Mouse (Mus musculus) ES-Bruce4 (cell line): ENCODE measurements around the gene Btbd17. TPM values are rescaled to one million over a fixed set of nuclear protein-coding genes. Genes with fewer than 3 reads are reported as not detected.

ENCODE experiments used
- H3K27ac ChIP-seq: 2 replicates; pipeline ENCODE4 v1.5.1; 2012; ENCODE audit warnings: low read length, inconsistent platforms; ENCODE audit not compliant: insufficient read depth
- H3K27me3 ChIP-seq: 2 replicates; pipeline ENCODE4 v1.6.1; 2012; ENCODE audit warnings: mild to moderate bottlenecking, low read length, inconsistent platforms; ENCODE audit not compliant: control insufficient read depth, poor library complexity, insufficient read depth, severe bottlenecking
- H3K36me3 ChIP-seq: 2 replicates; pipeline ENCODE4 v1.6.1; 2012; ENCODE audit warnings: inconsistent platforms, mild to moderate bottlenecking, low read length, moderate library complexity; ENCODE audit not compliant: control insufficient read depth, poor library complexity, insufficient read depth, severe bottlenecking
- H3K4me1 ChIP-seq: one replicate; pipeline ENCODE4 v1.8.1; 2011; ENCODE audit warnings: low read length; ENCODE audit not compliant: control insufficient read depth, insufficient read depth
- H3K4me3 ChIP-seq: 2 replicates; pipeline ENCODE4 v1.5.1; 2011; ENCODE audit warnings: low read depth, mild to moderate bottlenecking, low read length
- H3K9ac ChIP-seq: 2 replicates; pipeline ENCODE4 v1.6.1; 2012; ENCODE audit warnings: low read depth, mild to moderate bottlenecking, inconsistent platforms; ENCODE audit not compliant: poor library complexity, severe bottlenecking
- H3K9me3 ChIP-seq: replicated peaks from 2 replicates; pipeline ENCODE4 v1.6.1; 2012; ENCODE audit warnings: mild to moderate bottlenecking, low read length, inconsistent platforms; ENCODE audit not compliant: control insufficient read depth, poor library complexity, insufficient read depth, severe bottlenecking
- CTCF ChIP-seq: IDR thresholded peaks from one replicate; pipeline ENCODE4 v1.8.1; 2011; ENCODE audit warnings: low read depth, low read length
- EP300 ChIP-seq: IDR thresholded peaks from 2 replicates; pipeline ENCODE4 v1.6.1; 2011; ENCODE audit warnings: low read depth, low read length; ENCODE audit not compliant: insufficient read depth
- POLR2A ChIP-seq: IDR thresholded peaks from one replicate; pipeline ENCODE4 v1.8.1; 2011; ENCODE audit warnings: low read length; ENCODE audit not compliant: insufficient read depth
- polyA plus RNA-seq: library from polyadenylated mRNA; stranded (reverse); fragments of >200 nt; gene quantifications from 2 replicates; pipeline ENCODE4 v1.2.4, GENCODE M21; 2011; ENCODE audit warnings: low read depth; ENCODE audit not compliant: missing spikeins, insufficient read depth, insufficient read length

The Btbd17 gene
- polyA plus RNA-seq, 1 experiment = not detected

- Histone ChIP-seq H3K36me3 (no peaks in the 10 kb centered on the region), H3K27ac (no peak overlapping the region), H3K4me3 (no peak overlapping the region), H3K4me1 (peaks cover 10% of the 10 kb centered on the region), H3K9me3 (no peaks in the 10 kb centered on the region), H3K27me3 (peaks cover 4% of the 10 kb centered on the region; the same call in 1 of the 2 replicates), H3K9ac (no peak overlapping the region)
- no peak for TF ChIP-seq EP300
- TF ChIP-seq CTCF = no peak
- no peak for TF ChIP-seq POLR2A
Measured at GRCm38 (mm10) chr11:114789716-114790115, 6.0 kb downstream of the Btbd17 start.

DNA sequence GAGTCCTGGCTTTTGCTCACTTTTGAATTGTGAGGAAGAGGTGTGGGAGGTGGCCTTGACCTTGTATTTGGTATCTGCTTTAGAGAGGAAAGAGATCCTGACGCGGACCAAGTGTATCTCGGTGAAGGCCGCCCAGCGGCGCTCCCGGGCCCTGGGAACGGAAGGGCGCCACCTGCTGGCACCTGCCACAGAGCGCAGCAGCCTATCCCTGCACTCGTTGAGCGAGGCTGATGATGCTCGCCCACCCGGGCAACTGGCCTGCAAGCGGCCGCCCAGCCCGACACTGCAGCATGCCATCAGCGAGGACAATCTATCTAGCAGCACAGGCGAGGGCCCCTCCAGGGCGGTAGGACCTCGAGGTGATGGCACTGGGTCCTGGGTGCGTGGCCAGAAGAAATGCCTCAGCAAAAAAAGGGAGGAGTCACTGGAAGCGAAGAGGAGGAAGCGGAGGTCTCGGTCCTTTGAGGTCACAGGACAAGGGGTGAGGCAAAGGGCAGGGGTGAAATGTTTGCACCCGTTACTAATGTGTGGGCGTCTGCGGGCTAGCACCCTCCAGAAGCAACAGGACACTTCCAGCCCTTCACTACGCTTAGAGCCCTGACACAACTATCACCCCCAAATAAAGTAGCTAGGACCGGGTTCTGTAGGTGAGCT is 6.6 kb downstream of the Btbd17 start:
- Histone ChIP-seq H3K27ac (no peak overlapping the region), H3K9me3 (no peaks in the 10 kb centered on the region), H3K4me1 (peaks cover 10% of the 10 kb centered on the region), H3K36me3 (no peaks in the 10 kb centered on the region), H3K9ac (no peak overlapping the region), H3K27me3 (peaks cover 4% of the 10 kb centered on the region; the same call in 1 of the 2 replicates), H3K4me3 (no peak overlapping the region)
- no peak for TF ChIP-seq POLR2A
- TF ChIP-seq CTCF = peak; percentile 96
- 0 out of 2 replicates have a peak, but pooled peaks have one; percentile 11 for TF ChIP-seq EP300

GRCm38 (mm10) chr11:114787611-114788010 is 8.1 kb downstream of the Btbd17 start:
- Histone ChIP-seq H3K9ac (no peak overlapping the region), H3K27ac (no peak overlapping the region), H3K4me1 (peaks cover 10% of the 10 kb centered on the region), H3K9me3 (no peaks in the 10 kb centered on the region), H3K36me3 (no peaks in the 10 kb centered on the region), H3K27me3 (peaks cover 4% of the 10 kb centered on the region; the same call in 1 of the 2 replicates), H3K4me3 (no peak overlapping the region)
- no peak for TF ChIP-seq EP300

DNA sequence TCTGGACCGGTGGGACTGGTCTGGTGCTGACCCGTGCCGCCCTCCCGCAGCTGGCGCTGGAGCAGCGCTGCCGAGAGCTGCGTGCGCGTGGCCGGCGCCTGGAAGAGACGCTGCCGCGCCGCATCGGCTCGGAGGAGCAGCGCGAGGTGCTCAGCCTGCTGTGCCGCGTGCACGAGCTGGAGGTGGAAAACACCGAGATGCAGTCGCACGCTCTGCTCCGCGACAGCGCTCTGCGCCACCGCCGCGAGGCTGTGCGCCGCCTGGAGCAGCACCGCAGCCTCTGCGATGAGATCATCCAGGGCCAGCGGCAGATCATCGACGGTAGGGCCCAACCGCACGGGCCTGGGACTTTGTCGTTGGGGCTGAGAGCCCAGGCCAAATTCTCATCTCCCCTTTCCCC is 9.4 kb downstream of the Btbd17 start:
- Histone ChIP-seq H3K4me3 (peak overlapping the region; percentile 21), H3K27me3 (no peaks in the 10 kb centered on the region; the same call in 1 of the 2 replicates), H3K27ac (no peak overlapping the region), H3K36me3 (no peaks in the 10 kb centered on the region), H3K9me3 (no peaks in the 10 kb centered on the region), H3K4me1 (peaks cover 10% of the 10 kb centered on the region), H3K9ac (peak overlapping the region; percentile 6; the same call in 1 of the 2 replicates)
- TF ChIP-seq EP300 = no peak
- no peak for TF ChIP-seq POLR2A
- no peak for TF ChIP-seq CTCF

- H3K4me1 ChIP-seq = peaks cover 10% of the 10 kb centered on the region
- H3K27ac ChIP-seq = no peak overlapping the region
- TF ChIP-seq POLR2A (no peak), EP300 (no peak)
- peak overlapping the region; percentile 21 for H3K4me3 ChIP-seq
- H3K27me3 ChIP-seq = no peaks in the 10 kb centered on the region; the same call in 1 of the 2 replicates
- no peaks in the 10 kb centered on the region for H3K9me3 ChIP-seq
- peak overlapping the region; percentile 6; the same call in 1 of the 2 replicates for H3K9ac ChIP-seq
- H3K36me3 ChIP-seq = no peaks in the 10 kb centered on the region
Measured at GRCm38 (mm10) chr11:114785892-114786291, 9.9 kb downstream of the Btbd17 start.

- Histone ChIP-seq H3K4me3 (no peak overlapping the region), H3K9me3 (no peaks in the 10 kb centered on the region), H3K9ac (no peak overlapping the region), H3K4me1 (no peaks in the 10 kb centered on the region), H3K27me3 (no peaks in the 10 kb centered on the region), H3K36me3 (no peaks in the 10 kb centered on the region), H3K27ac (no peak overlapping the region)
- TF ChIP-seq POLR2A (no peak), EP300 (no peak), CTCF (no peak)
Measured at GRCm38 (mm10) chr11:114780076-114780475, 15.7 kb downstream of the Btbd17 start.
